Mouse (Mus musculus) olfactory bulb, adult 2 months (tissue): Measurements from ENCODE around the gene Hdhd5.

Experiments used
- CTCF ChIP-seq: fragments of 200-500 bp; IDR thresholded peaks from 2 replicates; pipeline ENCODE4 v1.5.1; 2012; ENCODE audit warnings: low read depth, mild to moderate bottlenecking, low read length, moderate library complexity; ENCODE audit not compliant: insufficient read depth
- POLR2A ChIP-seq: fragments of 200-500 bp; IDR thresholded peaks from 2 replicates; pipeline ENCODE4 v1.6.1; 2012; ENCODE audit warnings: mild to moderate bottlenecking, low read depth, low read length, moderate library complexity; ENCODE audit not compliant: insufficient read depth

GRCm38 (mm10) chr6:120488647-120489046, 42.5 kb downstream of the Hdhd5 start:
- TF ChIP-seq POLR2A: no peak
- no peak for TF ChIP-seq CTCF
